8 mouse cellular contexts compared by ENCODE assay signal in the genomic region with DNA sequence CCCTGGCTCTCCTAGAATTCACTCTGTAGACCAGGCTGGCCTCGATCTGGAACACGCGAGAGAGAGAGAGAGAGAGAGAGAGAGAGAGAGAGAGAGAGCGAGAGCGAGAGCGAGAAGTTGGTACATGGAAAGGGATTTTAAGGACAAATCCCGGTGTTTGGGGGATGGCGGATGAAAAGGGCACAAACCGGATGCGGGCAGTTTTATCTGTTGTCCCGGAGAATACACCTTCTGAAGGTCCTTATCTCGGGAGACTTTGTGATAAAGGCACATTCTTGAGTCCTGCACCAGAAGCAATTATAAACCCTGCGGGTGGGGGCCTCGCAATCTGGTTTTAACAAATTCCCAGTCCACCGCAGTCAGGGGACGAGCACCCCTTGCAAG. TPM values are rescaled to one million over a fixed set of nuclear protein-coding genes. Genes with fewer than 3 reads are reported as not detected.
DNase-seq lines count a peak whose midpoint lies in the region; ATAC-seq and TF ChIP-seq lines count a peak whose summit lies in the region.

No protein-coding gene starts in this region.

- H3K4me1 ChIP-seq in heart, embryonic 15.5 days (replicated peaks) = peaks cover 19% of the 10 kb centered on the region
- H3K4me1 ChIP-seq in MEL (ENCODE audit: control insufficient read depth in 1 of 2, insufficient read depth in 2 of 2, low read length in 2 of 2) = peaks cover 11 to 13% of the 10 kb centered on the region in 2 experiments
- H3K4me1 ChIP-seq in forebrain, embryonic 14.5 days (ENCODE audit: control insufficient read depth, insufficient read depth, low read length) = peaks cover 11% of the 10 kb centered on the region
- H3K4me1 ChIP-seq in liver, embryonic 16.5 days (ENCODE audit: control insufficient read depth, low read depth, low read length) = peaks cover 13% of the 10 kb centered on the region

- under 1% methylated on average over 16 of the region's 16 CpGs for WGBS in heart, embryonic 15.5 days
- WGBS in forebrain, embryonic 14.5 days = under 1% methylated on average over 16 of the region's 16 CpGs
- WGBS in liver, embryonic 16.5 days (ENCODE audit: insufficient replicate concordance) = 0% methylated on average over 16 of the region's 16 CpGs

- no peaks in the 10 kb centered on the region for H3K27me3 ChIP-seq in heart, embryonic 15.5 days
- H3K27me3 ChIP-seq in MEL (ENCODE audit: control insufficient read depth in 1 of 2, insufficient read depth in 2 of 2, low read length in 2 of 2) = no peaks in the 10 kb centered on the region
- no peaks in the 10 kb centered on the region for H3K27me3 ChIP-seq in forebrain, embryonic 14.5 days (replicated peaks; ENCODE audit: control insufficient read depth, insufficient read depth, low read length)
- H3K27me3 ChIP-seq in liver, embryonic 16.5 days (ENCODE audit: control insufficient read depth, insufficient read depth, low read depth, low read length) = no peaks in the 10 kb centered on the region

- no peak for ATAC-seq in heart, embryonic 15.5 days (replicated peaks; ENCODE audit: insufficient number of reproducible peaks, insufficient read depth, low FRiP score, low read depth)
- ATAC-seq in forebrain, embryonic 14.5 days = no peak; the same call in none of the 2 replicates
- ATAC-seq in liver, embryonic 16.5 days (ENCODE audit: low read depth) = no peak

- intact Hi-C loops in heart, postnatal 10 days (cut with DNase I) = loop anchor here (5.0 to 10.0 kb wide), 2 partner anchors 87 to 985 kb away; a partner anchor contains a TSS

- H3K4me2 ChIP-seq in heart, embryonic 15.5 days = peak overlapping the region; percentile 73
- H3K4me2 ChIP-seq in forebrain, embryonic 14.5 days (ENCODE audit: low read length) = peak overlapping the region; percentile 86
- peak overlapping the region; percentile 88 for H3K4me2 ChIP-seq in liver, embryonic 16.5 days (ENCODE audit: low read depth, low read length)

- H3K9me3 ChIP-seq in heart, embryonic 15.5 days (replicated peaks) = no peaks in the 10 kb centered on the region
- H3K9me3 ChIP-seq in MEL (replicated peaks; ENCODE audit: insufficient read depth, low read length) = no peaks in the 10 kb centered on the region
- H3K9me3 ChIP-seq in forebrain, embryonic 14.5 days (replicated peaks; ENCODE audit: control insufficient read depth, low read length) = no peaks in the 10 kb centered on the region
- no peaks in the 10 kb centered on the region for H3K9me3 ChIP-seq in liver, embryonic 16.5 days (replicated peaks; ENCODE audit: control insufficient read depth, low read length)

- no peak for DNase-seq in heart, postnatal 10 days
- DNase-seq in MEL (ENCODE audit: low read depth, low spot score) = no peak
- peak; percentile 60 for DNase-seq in forebrain, embryonic 14.5 days (ENCODE audit: low spot score)
- no peak for DNase-seq in natural killer cell, adult 2 months (ENCODE audit: low spot score in 2 of 2)
- DNase-seq in left cerebral cortex, adult 9 months (ENCODE audit: low spot score in 2 of 2) = no peak
- DNase-seq in left cerebral cortex, adult 11 months (ENCODE audit: low spot score) = no peak

- peak overlapping the region; percentile 99 for H3K27ac ChIP-seq in heart, embryonic 15.5 days
- no peak overlapping the region for H3K27ac ChIP-seq in MEL (ENCODE audit: control insufficient read depth, low read depth, low read length)
- peak overlapping the region; percentile 98 for H3K27ac ChIP-seq in forebrain, embryonic 14.5 days (ENCODE audit: low read depth, low read length)
- peak overlapping the region; percentile 97 for H3K27ac ChIP-seq in liver, embryonic 16.5 days (ENCODE audit: low read length)

- no peak for TF ChIP-seq POLR2A in MEL (IDR thresholded peaks at IDR 0.05; ENCODE audit: control insufficient read depth in 1 of 2, insufficient read depth in 1 of 2, low read depth in 1 of 2, low read length in 2 of 2, poor library complexity in 1 of 2)

- no peak for TF ChIP-seq EP300 in MEL (IDR thresholded peaks at IDR 0.05; ENCODE audit: low read depth in 1 of 2, low read length in 2 of 2)

- no peak for TF ChIP-seq CTCF in MEL (IDR thresholded peaks at IDR 0.05 in 2 of 3, conservative IDR thresholded peaks at IDR 0.05 in 1 of 3; ENCODE audit: control insufficient read depth in 1 of 3, insufficient read depth in 1 of 3, low read depth in 2 of 3, low read length in 3 of 3, poor library complexity in 1 of 3, severe bottlenecking in 1 of 3)

- H3K4me3 ChIP-seq in heart, embryonic 15.5 days = peak overlapping the region; percentile 89
- H3K4me3 ChIP-seq in MEL (ENCODE audit: control insufficient read depth in 1 of 2, insufficient read depth in 1 of 2, low read depth in 2 of 2, low read length in 2 of 2) = peak overlapping the region; percentile 40 to 82
- peak overlapping the region; percentile 97 for H3K4me3 ChIP-seq in forebrain, embryonic 14.5 days (ENCODE audit: low read depth, low read length)
- peak overlapping the region; percentile 87 for H3K4me3 ChIP-seq in liver, embryonic 16.5 days (ENCODE audit: low read depth, low read length)

- peaks cover 31% of the 10 kb centered on the region for H3K79me2 ChIP-seq in MEL (ENCODE audit: control insufficient read depth, insufficient read depth, low read length, poor library complexity)

- H3K9ac ChIP-seq in heart, embryonic 15.5 days = peak overlapping the region; percentile 95
- H3K9ac ChIP-seq in MEL (ENCODE audit: control insufficient read depth, low read depth, low read length, poor library complexity, severe bottlenecking) = peak overlapping the region; percentile 48
- peak overlapping the region; percentile 98 for H3K9ac ChIP-seq in forebrain, embryonic 14.5 days (ENCODE audit: low read length)
- peak overlapping the region; percentile 94 for H3K9ac ChIP-seq in liver, embryonic 16.5 days (ENCODE audit: low read depth, low read length)

- peaks cover 23% of the 10 kb centered on the region for H3K36me3 ChIP-seq in heart, embryonic 15.5 days
- H3K36me3 ChIP-seq in MEL (ENCODE audit: control insufficient read depth in 1 of 2, insufficient read depth in 2 of 2, low read length in 2 of 2) = peaks cover 22 to 31% of the 10 kb centered on the region in 2 experiments
- H3K36me3 ChIP-seq in forebrain, embryonic 14.5 days (ENCODE audit: control insufficient read depth, insufficient read depth, low read length) = peaks cover 26% of the 10 kb centered on the region
- H3K36me3 ChIP-seq in liver, embryonic 16.5 days (ENCODE audit: control insufficient read depth, insufficient read depth) = peaks cover 15% of the 10 kb centered on the region

- no peak for TF ChIP-seq RAD21 in MEL (IDR thresholded peaks at IDR 0.05; ENCODE audit: low read depth, low read length)

TF ChIP-seq in MEL, 35 proteins besides CTCF, POLR2A, EP300 and RAD21 (continues in another document):
- no peak for TF ChIP-seq USF1 (IDR thresholded peaks at IDR 0.05; ENCODE audit: low read depth, low read length)
- no peak for TF ChIP-seq TAL1 (IDR thresholded peaks at IDR 0.05; ENCODE audit: low read length)
- no peak for TF ChIP-seq NELFE (IDR thresholded peaks at IDR 0.05; ENCODE audit: low read depth, low read length)
- no peak for TF ChIP-seq USF2 (IDR thresholded peaks at IDR 0.05; ENCODE audit: borderline replicate concordance in 1 of 2, insufficient read depth in 1 of 2, low read depth in 1 of 2, low read length in 2 of 2)
- no peak for TF ChIP-seq ZKSCAN1 (IDR thresholded peaks at IDR 0.05; ENCODE audit: low read depth, low read length)
- TF ChIP-seq CHD2 (IDR thresholded peaks at IDR 0.05; ENCODE audit: low read length) = no peak
- no peak for TF ChIP-seq SMC3 (IDR thresholded peaks at IDR 0.05; ENCODE audit: low read depth, low read length)
- TF ChIP-seq ZMIZ1 (IDR thresholded peaks at IDR 0.05; ENCODE audit: low read depth, low read length) = no peak
- TF ChIP-seq ZC3H11A (IDR thresholded peaks at IDR 0.05; ENCODE audit: low read depth, low read length) = no peak

RNA-seq across cellular contexts. Expression of a gene that starts 0.4 kb away (rescaled TPM):
- polyA plus RNA-seq in heart, embryonic 15.5 days (2015; fragmentation: Nextera tagmentation; extraction: Ambion mirVana) = 178 and 181 TPM in 2 replicates
- 100 to 1,000 TPM; 109 to 117 TPM for total RNA-seq in heart, postnatal 10 days (2021)
- total RNA-seq in MEL (2012; rRNA removed) = 199 and 221 TPM in 2 replicates
- 100 to 1,000 TPM; 242 to 268 TPM for polyA plus RNA-seq in MEL (2012; ENCODE audit: insufficient read depth in 1 of 2, insufficient read length in 2 of 2, low read depth in 1 of 2, low replicate concordance in 2 of 2, missing spikeins in 1 of 2)
- 443 and 469 TPM in 2 replicates for polyA plus RNA-seq in forebrain, embryonic 14.5 days (2014; fragmentation: Nextera tagmentation; extraction: Ambion mirVana)
- polyA plus RNA-seq in liver, embryonic 16.5 days (2015; fragmentation: Nextera tagmentation; extraction: Ambion mirVana) = 111 and 117 TPM in 2 replicates

RNA-seq across cellular contexts. Expression of a gene that starts 31.6 kb away (rescaled TPM):
- 125 and 126 TPM in 2 replicates for polyA plus RNA-seq in heart, embryonic 15.5 days (2015; fragmentation: Nextera tagmentation; extraction: Ambion mirVana)
- 10 to 100 TPM; 62.6 to 80.1 TPM for total RNA-seq in heart, postnatal 10 days (2021)
- total RNA-seq in MEL (2012; rRNA removed) = 32.5 and 35.8 TPM in 2 replicates
- polyA plus RNA-seq in MEL (2012; ENCODE audit: insufficient read depth in 1 of 2, insufficient read length in 2 of 2, low read depth in 1 of 2, low replicate concordance in 2 of 2, missing spikeins in 1 of 2) = 1,000 to 10,000 TPM in 1 of 2 experiments, 10 to 100 TPM in 1; 41.1 to 1,029 TPM
- 146 and 211 TPM in 2 replicates for polyA plus RNA-seq in forebrain, embryonic 14.5 days (2014; fragmentation: Nextera tagmentation; extraction: Ambion mirVana)
- 84.0 and 92.6 TPM in 2 replicates for polyA plus RNA-seq in liver, embryonic 16.5 days (2015; fragmentation: Nextera tagmentation; extraction: Ambion mirVana)

RNA-seq across cellular contexts. Expression of a gene that starts 52.7 kb away (rescaled TPM):
- polyA plus RNA-seq in heart, embryonic 15.5 days (2015; fragmentation: Nextera tagmentation; extraction: Ambion mirVana) = 21.2 and 25.0 TPM in 2 replicates
- 10 to 100 TPM; 15.1 to 15.8 TPM for total RNA-seq in heart, postnatal 10 days (2021)
- total RNA-seq in MEL (2012; rRNA removed) = 26.9 and 28.5 TPM in 2 replicates
- 10 to 100 TPM in 1 of 2 experiments, not detected in 1; 32.8 TPM for polyA plus RNA-seq in MEL (2012; ENCODE audit: insufficient read depth in 1 of 2, insufficient read length in 2 of 2, low read depth in 1 of 2, low replicate concordance in 2 of 2, missing spikeins in 1 of 2)
- 67.6 and 74.1 TPM in 2 replicates for polyA plus RNA-seq in forebrain, embryonic 14.5 days (2014; fragmentation: Nextera tagmentation; extraction: Ambion mirVana)
- 10.4 and 11.5 TPM in 2 replicates for polyA plus RNA-seq in liver, embryonic 16.5 days (2015; fragmentation: Nextera tagmentation; extraction: Ambion mirVana)

RNA-seq across cellular contexts. Expression of a gene that starts 53.0 kb away (rescaled TPM):
- polyA plus RNA-seq in heart, embryonic 15.5 days (2015; fragmentation: Nextera tagmentation; extraction: Ambion mirVana) = 28.7 and 34.7 TPM in 2 replicates
- 10 to 100 TPM; 18.7 TPM for total RNA-seq in heart, postnatal 10 days (2021)
- total RNA-seq in MEL (2012; rRNA removed) = 74.3 and 84.9 TPM in 2 replicates
- polyA plus RNA-seq in MEL (2012; ENCODE audit: insufficient read depth in 1 of 2, insufficient read length in 2 of 2, low read depth in 1 of 2, low replicate concordance in 2 of 2, missing spikeins in 1 of 2) = 100 to 1,000 TPM in 1 of 2 experiments, 10 to 100 TPM in 1; 76.8 to 503 TPM
- 55.9 and 59.9 TPM in 2 replicates for polyA plus RNA-seq in forebrain, embryonic 14.5 days (2014; fragmentation: Nextera tagmentation; extraction: Ambion mirVana)
- 16.5 and 19.6 TPM in 2 replicates for polyA plus RNA-seq in liver, embryonic 16.5 days (2015; fragmentation: Nextera tagmentation; extraction: Ambion mirVana)

Comparison
In these comparisons a context has a peak if more than half of its experiments do, and no peak if none do; other contexts are left out.
1. H3K9ac ChIP-seq: peak in every context shown above with its lines; median percentile 98 in forebrain, embryonic 14.5 days; 95 in heart, embryonic 15.5 days; 94 in liver, embryonic 16.5 days; 48 in MEL.